32 mouse cellular contexts compared by ENCODE assay signal in genomic region chr2:74246631-74247030, GRCm38 (mm10).
"Had no signal": no experiment of that assay in that cellular context is flagged by ENCODE, and none has a peak within 500 bp of the region (broad histone marks: within the 10 kb centered on the region; RNA-seq: fewer than 3 reads in every experiment).

No protein-coding gene starts in this region.

- H3K9me3 ChIP-seq: limb, embryonic 10.5 days; limb, embryonic 12.5 days; limb, embryonic 13.5 days; limb, embryonic 15.5 days; liver, embryonic 12.5 days; liver, embryonic 13.5 days; liver, embryonic 15.5 days; lung, embryonic 15.5 days; midbrain, embryonic 10.5 days; midbrain, embryonic 12.5 days; midbrain, embryonic 13.5 days; midbrain, embryonic 15.5 days; neural tube, embryonic 12.5 days had no signal

- H3K27me3 ChIP-seq: limb, embryonic 12.5 days; limb, embryonic 13.5 days; limb, embryonic 15.5 days; liver, embryonic 12.5 days; liver, embryonic 13.5 days; liver, embryonic 15.5 days; lung, embryonic 15.5 days; midbrain, embryonic 15.5 days; neural tube, embryonic 12.5 days had no signal

- H3K4me1 ChIP-seq: liver, embryonic 12.5 days; liver, embryonic 13.5 days; liver, embryonic 15.5 days; megakaryocyte, embryonic 14.5 days had no signal

- H3K9ac ChIP-seq: limb, embryonic 12.5 days; limb, embryonic 13.5 days; limb, embryonic 15.5 days; liver, embryonic 12.5 days; liver, embryonic 13.5 days; liver, embryonic 14.5 days; liver, embryonic 15.5 days; liver, postnatal 0 days; lung, embryonic 14.5 days; lung, embryonic 15.5 days; midbrain, embryonic 12.5 days; midbrain, embryonic 13.5 days; midbrain, embryonic 15.5 days; neural tube, embryonic 12.5 days had no signal

- H3K4me2 ChIP-seq: limb, embryonic 12.5 days; limb, embryonic 13.5 days; limb, embryonic 15.5 days; liver, embryonic 11.5 days; liver, embryonic 12.5 days; liver, embryonic 13.5 days; liver, embryonic 15.5 days; lung, embryonic 14.5 days; lung, embryonic 15.5 days; midbrain, embryonic 11.5 days; midbrain, embryonic 12.5 days; midbrain, embryonic 13.5 days; midbrain, embryonic 15.5 days; neural tube, embryonic 12.5 days had no signal

- DNase-seq: left cerebral cortex, postnatal 4 days; liver; liver, embryonic 13.5 days; liver, postnatal 0 days; lung, adult 18-20 months; lung, adult 2 months; lung, embryonic 14.5 days; lung, postnatal 10 days; lung, postnatal 14 days; lung, postnatal 36 days; lung, postnatal 4 days; midbrain, embryonic 14.5 days had no signal

- ATAC-seq: liver, embryonic 12.5 days; liver, postnatal 0 days; lung, postnatal 0 days; midbrain, embryonic 13.5 days; midbrain, embryonic 15.5 days; midbrain, embryonic 16.5 days had no signal

- H3K36me3 ChIP-seq: limb, embryonic 10.5 days; limb, embryonic 12.5 days; limb, embryonic 13.5 days; limb, embryonic 15.5 days; liver, embryonic 12.5 days; liver, embryonic 13.5 days; liver, embryonic 15.5 days; lung, embryonic 15.5 days; midbrain, embryonic 10.5 days; midbrain, embryonic 12.5 days; midbrain, embryonic 13.5 days; midbrain, embryonic 15.5 days; neural tube, embryonic 12.5 days had no signal

- H3K27ac ChIP-seq: limb, embryonic 10.5 days; limb, embryonic 12.5 days; limb, embryonic 13.5 days; limb, embryonic 15.5 days; liver, embryonic 12.5 days; liver, embryonic 13.5 days; liver, embryonic 14.5 days; liver, embryonic 15.5 days; lung, embryonic 15.5 days; macrophage; midbrain, embryonic 10.5 days; midbrain, embryonic 12.5 days; midbrain, embryonic 13.5 days; midbrain, embryonic 15.5 days; neural tube, embryonic 12.5 days had no signal

- H3K4me3 ChIP-seq: limb, embryonic 10.5 days; limb, embryonic 12.5 days; limb, embryonic 13.5 days; limb, embryonic 15.5 days; liver, embryonic 12.5 days; liver, embryonic 13.5 days; liver, embryonic 15.5 days; lung, embryonic 15.5 days; megakaryocyte, embryonic 14.5 days; midbrain, embryonic 10.5 days; midbrain, embryonic 12.5 days; midbrain, embryonic 13.5 days; midbrain, embryonic 15.5 days; myocyte; neural tube, embryonic 12.5 days had no signal
